Mouse (Mus musculus): ENCODE data around the gene Phb2.
A peak's percentile ranks its signal among the peaks of the same experiment; 100 is the strongest.

The Phb2 gene

DNA sequence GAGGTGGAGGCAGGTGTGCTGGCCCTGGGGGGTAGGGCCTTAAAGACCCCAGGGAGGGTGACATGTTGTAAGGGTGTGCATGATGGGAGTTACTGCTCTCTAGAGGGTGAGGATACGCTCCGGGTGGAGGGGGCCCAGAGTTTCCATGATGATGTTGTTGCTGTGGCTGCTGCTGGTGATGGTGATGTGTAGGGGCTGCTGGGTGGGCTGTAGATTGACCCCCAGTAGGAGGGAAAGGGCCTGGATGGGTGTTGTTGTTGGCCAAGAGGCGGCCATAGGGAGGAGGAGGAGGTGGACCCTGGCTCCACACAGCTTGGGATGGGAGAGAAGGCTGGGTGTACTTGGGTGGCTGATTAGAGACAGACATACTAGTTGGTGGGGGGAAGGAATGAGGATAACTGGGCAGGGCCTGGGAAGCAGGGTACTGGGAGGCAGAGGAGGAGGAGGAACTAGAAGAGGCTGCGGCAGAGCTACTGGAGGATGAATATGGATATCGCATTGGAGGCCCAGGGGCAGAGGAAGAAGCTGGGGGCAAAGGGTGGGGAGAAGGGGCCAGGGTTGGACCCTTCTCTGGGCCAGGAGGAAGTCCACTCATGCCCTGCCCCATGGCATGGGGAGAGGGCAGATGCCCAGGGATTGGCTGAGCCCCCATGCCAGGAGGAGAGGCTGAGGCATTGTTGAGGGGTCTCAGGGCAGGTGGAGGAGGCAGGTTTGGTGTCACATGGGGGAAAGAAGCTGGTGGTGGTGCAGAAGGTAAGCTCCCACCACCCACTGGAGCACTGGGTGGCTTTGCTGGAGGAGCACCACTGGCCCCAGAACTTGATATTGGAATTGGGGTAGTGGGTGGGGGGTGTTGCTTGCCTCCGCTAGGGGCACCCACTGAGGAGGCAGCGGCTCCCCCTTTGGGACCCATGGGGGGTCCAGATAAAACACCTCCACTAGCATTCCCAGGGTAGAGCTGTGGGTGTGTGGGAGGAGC is 34.8 kb downstream of the Phb2 start:
- no peak for DNase-seq (ENCODE audit: low spot score)

DNA sequence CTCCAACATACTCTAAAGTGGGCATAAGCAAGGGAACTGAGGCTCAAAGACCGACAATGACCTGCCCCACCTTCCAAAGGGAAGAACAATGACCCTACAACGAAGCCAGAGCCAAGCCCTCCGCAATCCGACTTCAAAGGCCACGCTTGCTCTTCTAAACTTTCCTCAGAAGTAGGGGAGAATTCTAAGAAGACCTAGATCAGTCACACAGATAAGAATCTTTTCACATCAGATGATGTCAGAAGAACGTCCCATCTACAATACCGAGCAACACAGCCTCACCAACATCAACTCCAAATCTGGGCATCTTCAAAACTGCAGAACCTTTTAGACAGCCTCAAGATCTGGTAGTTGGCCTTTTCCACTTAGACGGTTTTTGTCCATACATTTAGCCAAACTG is 38.3 kb downstream of the Phb2 start:
- DNase-seq (ENCODE audit: low spot score): no peak

DNA sequence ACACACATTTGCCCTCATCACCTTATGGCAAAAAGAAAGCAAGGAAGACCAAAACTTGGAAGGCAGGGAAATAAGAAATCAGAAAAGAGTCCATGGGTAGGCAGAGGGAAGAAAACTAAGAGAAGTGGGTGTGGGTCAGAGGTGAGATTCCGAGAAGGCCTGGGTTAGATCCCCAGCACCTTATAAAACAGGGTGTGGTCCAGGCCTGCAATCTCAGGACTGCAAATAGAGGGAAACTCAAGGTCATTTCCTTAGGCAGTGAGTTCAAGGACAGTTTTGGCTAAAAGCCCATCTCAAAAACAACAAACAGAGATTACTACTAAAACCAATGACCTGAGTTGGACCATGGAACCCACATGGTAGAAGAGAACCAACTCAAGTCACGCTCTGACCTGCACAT is 41.7 kb downstream of the Phb2 start:
- DNase-seq (ENCODE audit: low spot score): no peak

DNA sequence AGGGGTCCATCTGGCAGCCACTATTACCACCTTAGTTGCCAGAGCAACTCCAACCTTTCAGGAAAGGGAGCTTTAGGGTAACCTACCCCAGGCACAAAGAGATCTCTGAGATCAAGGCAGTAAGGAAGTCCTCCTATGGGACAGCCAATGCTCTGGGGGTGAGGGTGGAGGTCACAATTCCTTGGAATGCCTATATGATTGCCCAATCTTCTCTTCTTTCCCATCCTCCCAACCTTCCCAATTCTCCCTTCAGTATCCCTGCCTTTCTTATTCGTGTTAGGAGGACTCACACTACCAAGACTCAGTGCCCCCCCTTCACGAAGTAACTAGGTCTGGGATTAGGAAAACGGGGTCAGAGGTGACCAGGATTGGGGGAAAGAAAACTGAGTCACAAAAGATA is 43.2 kb downstream of the Phb2 start:
- DNase-seq (ENCODE audit: low spot score): no peak

DNA sequence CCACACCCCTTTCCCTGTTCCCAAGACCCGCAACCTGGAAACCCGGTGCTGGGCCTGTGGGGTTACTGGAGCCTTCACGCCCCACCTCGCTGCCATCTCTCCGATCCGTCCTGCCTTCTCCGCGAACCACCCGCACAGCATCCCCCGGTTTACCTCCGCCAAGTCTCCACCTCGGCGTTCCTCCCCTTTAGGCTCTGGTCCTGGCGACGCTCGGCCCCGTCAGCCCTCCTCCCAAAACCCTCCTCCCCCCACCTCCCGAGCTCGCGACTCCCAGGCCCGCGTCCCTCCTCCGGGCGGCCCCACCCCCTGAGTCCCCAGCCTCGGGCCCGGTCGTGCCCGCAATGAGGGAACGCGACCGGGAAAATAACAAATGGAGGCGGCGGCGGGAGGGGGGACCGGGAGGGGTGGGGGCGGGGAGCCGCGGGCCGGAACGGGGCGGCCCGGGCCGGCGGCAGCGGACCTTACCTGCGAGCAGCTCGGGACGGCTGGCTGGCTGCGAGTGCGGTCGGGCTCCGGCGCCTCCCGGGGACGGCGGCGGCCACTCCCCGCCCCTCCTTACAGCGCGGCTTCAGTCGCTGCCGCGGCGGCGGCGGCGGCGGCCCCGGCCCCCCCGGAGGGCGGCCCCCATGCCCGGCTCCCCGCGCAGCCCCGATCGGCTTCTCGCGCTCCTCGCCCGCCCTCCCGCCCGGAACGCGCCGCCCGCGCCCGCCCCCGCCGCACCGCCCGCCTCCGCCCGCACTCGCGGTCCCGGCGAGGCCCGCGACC is 43.9 kb downstream of the Phb2 start, which contains the start of the genes Gm45234 and Atn1:
Gm45234 (minus strand) TSS at position 191 of the 765 bp plus-strand sequence.
Atn1 (minus strand) TSS at position 694 of the 765 bp plus-strand sequence.
- peak; percentile 84 for DNase-seq (ENCODE audit: low spot score)

DNA sequence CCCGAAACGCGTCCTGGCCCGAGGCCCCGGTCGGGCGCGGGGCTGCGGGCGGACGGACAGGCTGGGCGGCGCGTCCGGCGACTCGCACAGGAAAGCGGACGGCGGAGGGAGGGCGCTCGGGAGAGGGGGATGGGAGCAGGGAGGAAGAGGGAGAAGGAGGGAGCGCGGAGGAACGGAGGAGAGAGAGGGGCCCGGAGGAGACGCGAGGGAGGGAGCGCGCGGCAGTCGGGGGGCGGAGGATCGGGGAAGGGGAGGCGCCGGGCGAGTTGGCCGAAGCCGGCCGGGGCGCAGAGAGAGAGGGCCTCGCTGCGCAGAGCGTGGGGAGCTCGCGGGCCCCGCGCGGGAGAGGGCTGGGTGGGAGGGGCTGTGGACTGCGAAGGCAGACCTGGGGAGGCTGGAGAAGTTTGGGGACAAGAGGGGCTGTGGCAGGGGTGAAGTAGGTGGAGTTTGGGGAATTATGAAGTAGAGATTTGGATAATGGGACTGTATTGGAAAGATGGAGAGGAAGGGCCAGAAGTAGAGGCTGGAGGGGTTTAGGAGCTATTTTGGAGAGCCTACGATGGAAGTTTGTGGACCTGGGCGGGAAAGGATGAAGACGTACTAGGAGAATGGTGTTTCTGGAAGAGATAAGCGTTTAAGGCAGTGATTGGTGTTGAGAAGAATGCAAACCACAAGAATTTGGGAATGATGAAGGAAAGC is 44.7 kb downstream of the Phb2 start:
- DNase-seq (ENCODE audit: low spot score): peak; percentile 89

DNA sequence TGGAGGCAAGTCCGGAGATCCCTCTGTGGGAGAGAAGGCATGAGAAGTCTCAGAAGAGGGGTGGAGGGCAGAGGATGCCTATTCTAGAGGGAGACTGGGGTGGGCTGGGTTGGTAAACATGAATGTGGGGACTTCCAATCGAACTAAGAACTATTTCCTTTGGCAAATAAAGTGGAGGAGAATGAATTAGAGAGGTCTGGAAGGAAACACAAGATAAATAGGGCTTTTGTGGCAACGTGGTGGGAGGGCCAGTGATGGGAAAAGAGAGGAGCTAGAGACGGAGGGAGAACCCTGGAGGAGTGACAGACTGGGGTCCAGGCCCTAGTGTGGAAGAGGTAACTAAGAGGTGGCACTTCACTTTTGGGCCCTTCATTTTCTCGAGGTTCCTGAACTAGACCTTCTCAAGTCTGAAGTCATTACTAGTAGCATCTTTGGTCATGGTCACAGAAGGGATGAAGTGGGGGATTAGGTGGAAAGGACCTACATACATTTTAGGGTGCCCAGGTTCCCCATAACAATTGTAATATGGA is 45.3 kb downstream of the Phb2 start:
- DNase-seq (ENCODE audit: low spot score): no peak

DNA sequence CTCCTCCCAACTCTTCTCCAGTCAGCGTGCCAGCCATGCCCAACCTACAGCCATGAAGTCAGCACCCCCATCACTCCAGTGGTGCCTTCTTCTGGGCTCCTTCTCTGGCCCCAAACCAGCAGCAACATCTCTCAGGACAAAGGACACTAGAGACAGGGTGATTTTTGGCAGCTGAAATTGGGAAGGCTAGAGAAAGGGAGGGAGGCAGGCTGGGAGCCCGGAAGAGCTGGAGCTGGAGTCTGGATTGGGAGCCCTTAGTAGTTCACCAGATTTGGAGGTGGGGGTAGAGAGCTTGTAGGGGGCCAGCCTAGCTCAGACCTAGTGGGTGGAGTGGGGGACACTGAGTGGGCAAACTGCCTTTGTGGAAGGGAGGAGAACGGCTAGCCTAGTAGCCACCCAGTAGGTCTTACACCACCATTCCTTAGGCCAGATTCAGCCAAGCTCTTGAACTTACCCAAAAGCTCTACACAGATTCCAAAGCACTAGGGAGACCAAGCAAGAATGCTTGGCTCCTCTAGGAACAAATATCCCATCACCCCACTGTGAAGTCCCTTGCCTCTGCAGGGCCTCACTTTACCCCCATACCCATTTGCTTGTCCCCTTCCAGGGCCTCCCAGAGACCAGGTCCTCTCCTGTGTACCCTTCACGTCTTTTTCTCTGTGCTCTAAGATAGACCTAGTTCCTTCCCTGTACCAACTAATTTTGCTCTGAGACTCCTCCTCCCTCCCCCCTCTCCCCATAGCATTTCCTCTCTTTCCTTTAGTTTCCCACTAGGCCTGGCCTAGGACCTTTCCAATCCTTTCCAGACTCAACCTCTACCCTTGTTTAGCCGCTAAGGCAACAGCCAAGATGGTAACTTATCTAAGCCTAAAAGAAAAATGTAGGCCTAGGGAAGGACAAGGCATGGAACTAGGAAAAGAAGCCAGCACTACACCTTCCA is 46.0 kb downstream of the Phb2 start:
- peak; percentile 68 for DNase-seq (ENCODE audit: low spot score)

DNA sequence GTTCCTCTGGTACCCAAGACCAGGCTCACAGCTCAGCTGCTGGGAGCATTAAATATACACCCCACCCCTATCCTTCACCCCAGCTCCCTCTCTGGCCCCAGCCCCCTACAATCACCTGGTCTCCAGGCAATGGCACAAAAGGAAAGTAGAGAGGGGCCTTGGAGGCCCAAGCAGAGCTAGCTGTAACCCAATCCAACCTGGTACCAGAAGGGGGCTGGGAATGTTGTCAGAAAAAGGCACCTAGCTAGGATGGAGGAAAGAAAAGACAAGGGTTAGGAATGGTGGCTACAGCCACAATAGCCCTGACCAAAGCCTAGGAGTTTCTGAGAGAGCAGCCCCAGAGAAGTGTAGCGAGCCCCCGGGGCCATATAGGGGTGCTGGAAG is 46.7 kb downstream of the Phb2 start:
- no peak for DNase-seq (ENCODE audit: low spot score)

DNA sequence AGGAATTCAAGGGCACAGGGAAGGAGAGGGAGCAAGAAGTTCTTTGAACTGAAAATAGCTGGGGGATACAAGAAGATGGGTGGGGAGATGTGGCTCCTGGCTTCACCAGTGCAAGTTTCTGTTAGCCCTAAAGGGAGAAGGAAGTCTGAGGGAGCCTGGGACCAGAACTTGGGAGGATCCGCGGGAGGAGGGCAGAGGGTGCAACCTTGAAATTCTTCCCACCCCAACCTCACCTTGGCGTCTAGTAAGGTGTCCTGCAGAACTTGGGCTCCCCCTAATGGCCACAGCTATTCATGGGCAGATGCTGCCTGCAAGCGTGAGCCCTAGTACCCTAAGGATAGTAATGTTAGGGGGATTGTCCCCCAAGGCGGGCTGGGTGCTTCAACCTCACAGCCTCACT is 47.1 kb downstream of the Phb2 start:
- peak; percentile 89 for DNase-seq (ENCODE audit: low spot score)

DNA sequence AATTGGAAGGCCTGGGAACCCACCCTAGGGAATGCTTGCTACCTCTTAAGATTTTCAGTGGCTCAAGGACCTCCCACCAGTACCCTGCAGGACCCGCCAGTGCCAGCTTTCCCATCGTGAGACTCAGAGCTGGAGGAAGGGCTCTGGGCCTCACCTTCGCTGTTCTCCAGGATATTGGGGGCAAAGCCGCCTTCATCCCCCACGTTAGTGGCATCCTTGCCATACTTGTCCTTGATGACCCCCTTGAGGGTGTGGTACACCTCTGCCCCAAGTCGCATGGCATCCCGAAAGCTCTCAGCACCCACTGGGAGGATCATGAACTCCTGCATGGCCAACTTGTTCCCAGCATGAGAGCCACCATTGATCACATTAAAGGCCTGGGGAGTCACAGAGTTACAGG is 53.8 kb downstream of the Phb2 start:
- DNase-seq (ENCODE audit: low spot score): no peak

Data from testis, postnatal 10 days (tissue).